Mouse (Mus musculus): ENCODE results near the gene Ccdc8. TPM values are rescaled to one million over a fixed set of nuclear protein-coding genes. Genes with fewer than 3 reads are reported as not detected.

The Ccdc8 gene
- polyA plus RNA-seq, 1 experiment: 0.28 TPM

DNA sequence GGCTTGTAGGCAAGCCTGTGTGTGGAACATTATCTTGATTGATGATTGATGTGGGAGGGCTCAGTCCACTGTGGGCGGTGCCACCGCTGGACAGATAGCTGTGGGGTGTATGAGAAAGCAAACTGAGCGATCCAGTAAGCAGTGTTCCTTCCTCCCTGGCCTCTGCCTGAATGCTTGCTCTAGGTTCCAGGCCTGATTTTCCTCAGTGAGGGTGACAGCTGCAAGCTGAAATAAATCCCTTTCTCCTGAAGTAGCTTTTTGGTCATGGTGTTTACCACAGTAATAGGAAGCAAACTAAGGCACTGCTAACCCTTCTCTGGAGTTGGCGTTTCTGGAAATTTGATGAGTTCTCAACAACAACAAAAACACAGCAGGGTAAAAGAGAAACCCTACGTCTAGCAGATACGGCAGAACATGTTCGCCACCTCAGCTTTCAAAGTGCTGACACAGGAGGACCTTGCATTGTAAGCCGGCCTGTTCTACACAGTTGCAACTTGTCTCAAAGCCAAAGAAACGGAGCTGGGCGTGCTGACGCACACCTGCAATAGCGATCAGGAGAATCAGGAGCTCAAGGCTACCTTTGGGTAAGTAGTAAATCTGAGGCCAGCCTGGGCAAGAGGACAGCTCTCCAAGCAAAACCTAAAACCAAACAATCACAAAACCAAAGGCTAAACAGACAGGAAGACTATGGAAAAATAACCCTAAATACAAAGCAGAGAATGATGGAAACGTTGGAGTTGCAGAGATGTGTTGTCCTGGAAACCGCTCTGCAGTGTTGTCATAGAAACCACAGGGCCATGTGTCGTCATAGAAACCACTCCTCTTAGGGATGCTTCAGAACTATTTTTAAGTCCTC lies 35.9 kb upstream of the Ccdc8 start:
- H3K27ac ChIP-seq (replicated peaks; ENCODE audit: low read depth, low read length): no peak overlapping the region
- H3K4me1 ChIP-seq (ENCODE audit: control insufficient read depth, insufficient read depth, insufficient read length, low read length): no peaks in the 10 kb centered on the region
- H3K4me3 ChIP-seq (ENCODE audit: insufficient read depth, low read depth, low read length): no peak overlapping the region

DNA sequence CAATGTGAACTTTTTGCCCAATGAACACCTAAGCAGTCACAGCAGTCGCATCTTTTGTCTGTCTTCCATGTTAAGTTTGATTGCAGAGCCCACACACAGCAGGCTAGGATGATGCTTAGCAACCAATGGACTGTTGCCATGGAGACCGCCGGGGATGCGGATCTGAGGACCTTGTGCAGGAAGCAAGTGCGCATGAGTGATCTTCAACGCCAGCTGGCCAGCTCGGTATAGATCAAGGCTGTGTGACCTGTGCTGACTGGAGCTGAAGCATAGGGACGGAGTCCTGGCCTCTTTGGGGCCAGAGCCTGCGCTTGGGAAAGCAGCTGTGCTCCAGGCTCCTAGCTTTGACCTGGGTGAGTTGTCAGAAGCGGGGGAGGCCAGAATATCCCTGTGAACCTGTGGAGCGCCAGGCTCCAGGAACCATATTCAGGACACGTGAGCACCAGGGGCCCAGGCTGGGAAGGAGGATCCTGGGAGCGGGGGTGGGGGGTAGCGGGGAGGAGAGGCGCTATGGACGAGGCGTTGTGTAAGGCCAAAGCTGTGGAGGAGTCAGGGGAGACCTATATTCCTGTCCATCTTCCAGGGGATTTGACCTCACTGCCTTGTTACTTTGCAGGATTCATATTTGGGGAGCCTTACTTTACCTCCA lies 32.8 kb upstream of the Ccdc8 start, which contains the start of gene Pnmal1:
TSS of gene Pnmal1 (plus strand) at position 141 of the 649 bp plus-strand sequence.
- Histone ChIP-seq H3K4me3 (ENCODE audit: insufficient read depth, low read depth, low read length) (no peak within 1 kb of the TSS), H3K27ac (replicated peaks; ENCODE audit: low read depth, low read length) (no peak within 1 kb of the TSS), H3K4me1 (ENCODE audit: control insufficient read depth, insufficient read depth, insufficient read length, low read length) (no peaks in the 10 kb centered on the region)

DNA sequence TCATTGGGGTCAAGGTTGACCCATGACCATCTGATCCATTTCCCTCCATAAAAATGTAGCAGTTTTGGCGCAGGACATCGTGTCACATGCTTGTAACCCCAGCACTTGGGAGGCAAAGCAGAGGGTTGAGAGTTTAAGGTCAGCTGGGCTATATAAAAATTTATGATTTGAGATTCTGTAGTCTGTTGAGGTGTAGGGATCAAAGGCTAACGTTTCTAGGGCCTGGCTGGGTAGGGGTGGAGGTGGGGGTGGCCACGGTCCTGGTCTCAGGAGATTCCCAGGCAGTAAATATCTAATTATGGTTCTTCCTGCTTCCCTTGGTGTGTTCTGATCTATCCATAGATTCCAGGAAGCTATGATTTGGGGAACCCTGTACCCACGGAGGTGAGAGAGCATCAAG lies 30.8 kb upstream of the Ccdc8 start:
- Histone ChIP-seq H3K4me3 (ENCODE audit: insufficient read depth, low read depth, low read length) (no peak overlapping the region), H3K27ac (replicated peaks; ENCODE audit: low read depth, low read length) (no peak overlapping the region), H3K4me1 (ENCODE audit: control insufficient read depth, insufficient read depth, insufficient read length, low read length) (no peaks in the 10 kb centered on the region)

DNA sequence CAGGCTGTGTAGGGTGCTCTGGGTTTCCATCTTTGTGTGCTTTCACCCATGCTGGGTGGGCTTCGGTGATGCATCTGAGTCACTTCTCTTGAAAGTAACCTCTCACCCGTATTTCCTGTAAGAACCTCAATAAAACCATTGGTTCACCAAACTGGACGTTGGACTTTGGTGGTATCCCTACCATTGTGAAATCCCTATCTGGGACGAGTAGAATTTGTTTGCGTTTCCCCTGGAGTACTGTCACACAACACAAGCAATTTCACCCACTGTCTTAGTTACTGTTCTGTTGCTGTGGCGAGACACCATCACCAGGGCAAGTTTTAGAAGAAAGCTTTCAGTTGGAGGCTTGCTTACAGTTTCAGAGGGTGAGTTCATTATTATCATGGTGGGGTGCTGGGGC lies 24.1 kb upstream of the Ccdc8 start:
- no peak overlapping the region for H3K27ac ChIP-seq (replicated peaks; ENCODE audit: low read depth, low read length)
- no peak overlapping the region for H3K4me3 ChIP-seq (ENCODE audit: insufficient read depth, low read depth, low read length)
- H3K4me1 ChIP-seq (ENCODE audit: control insufficient read depth, insufficient read depth, insufficient read length, low read length): no peaks in the 10 kb centered on the region

DNA sequence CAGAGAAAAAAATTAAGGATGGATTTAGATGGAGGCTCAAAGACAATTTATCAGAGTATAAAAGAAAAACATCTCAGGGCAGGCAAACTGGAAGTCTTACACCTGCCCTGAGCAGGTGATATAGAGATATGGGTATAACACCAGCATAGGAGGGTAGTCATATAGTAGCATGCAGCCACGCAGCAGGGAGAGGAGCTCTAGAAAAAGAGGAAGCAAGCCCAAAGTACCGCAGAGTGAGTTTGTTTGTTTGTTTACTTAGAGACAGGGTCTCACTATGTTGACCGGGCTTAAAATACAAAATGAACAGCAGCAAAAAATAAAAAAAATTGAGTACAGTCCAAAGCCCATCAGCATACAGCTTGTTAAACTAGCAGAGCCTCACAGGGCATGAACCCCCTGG lies 21.3 kb upstream of the Ccdc8 start:
- Histone ChIP-seq H3K27ac (replicated peaks; ENCODE audit: low read depth, low read length) (no peak overlapping the region), H3K4me3 (ENCODE audit: insufficient read depth, low read depth, low read length) (no peak overlapping the region), H3K4me1 (ENCODE audit: control insufficient read depth, insufficient read depth, insufficient read length, low read length) (no peaks in the 10 kb centered on the region)

DNA sequence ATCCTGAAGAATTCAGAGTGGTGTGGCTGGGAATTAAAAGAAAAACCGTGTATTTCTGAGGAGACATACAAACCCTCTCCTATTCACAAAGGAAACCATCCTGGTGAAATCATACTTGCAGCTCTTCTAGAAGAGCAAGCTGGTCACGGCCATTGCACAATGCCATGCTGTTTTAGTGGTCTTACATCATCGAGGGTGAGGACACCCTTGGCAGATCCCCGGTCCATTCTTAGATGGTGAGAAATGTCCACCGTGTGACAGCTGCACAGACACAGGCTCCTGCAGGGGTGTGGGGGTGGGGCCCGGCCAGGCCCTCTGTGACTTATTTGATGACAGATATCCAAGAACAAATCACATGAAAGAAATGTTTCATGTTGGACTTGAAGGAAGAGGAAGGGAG lies 18.5 kb upstream of the Ccdc8 start:
- Histone ChIP-seq H3K27ac (replicated peaks; ENCODE audit: low read depth, low read length) (no peak overlapping the region), H3K4me1 (ENCODE audit: control insufficient read depth, insufficient read depth, insufficient read length, low read length) (no peaks in the 10 kb centered on the region), H3K4me3 (ENCODE audit: insufficient read depth, low read depth, low read length) (no peak overlapping the region)

DNA sequence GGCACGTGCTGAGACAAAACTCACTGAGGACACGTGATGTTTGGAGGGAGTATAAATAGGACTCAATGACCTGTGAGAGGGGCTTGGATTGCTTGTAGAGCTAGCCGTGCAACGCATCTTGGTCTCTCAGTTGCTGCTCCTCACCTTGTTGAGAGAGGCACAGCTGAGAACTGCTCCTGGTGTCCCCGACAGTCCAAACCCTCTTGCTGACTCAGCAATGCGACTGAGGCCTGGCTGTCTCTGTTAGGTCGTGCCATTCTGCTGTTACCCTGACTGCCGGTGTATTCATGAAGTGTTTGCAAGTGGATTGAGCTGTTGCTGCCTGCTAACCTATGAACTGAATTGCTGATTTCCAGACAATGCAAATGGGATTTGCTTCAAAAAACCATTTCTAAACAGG lies 16.2 kb upstream of the Ccdc8 start:
- no peaks in the 10 kb centered on the region for H3K4me1 ChIP-seq (ENCODE audit: control insufficient read depth, insufficient read depth, insufficient read length, low read length)

DNA sequence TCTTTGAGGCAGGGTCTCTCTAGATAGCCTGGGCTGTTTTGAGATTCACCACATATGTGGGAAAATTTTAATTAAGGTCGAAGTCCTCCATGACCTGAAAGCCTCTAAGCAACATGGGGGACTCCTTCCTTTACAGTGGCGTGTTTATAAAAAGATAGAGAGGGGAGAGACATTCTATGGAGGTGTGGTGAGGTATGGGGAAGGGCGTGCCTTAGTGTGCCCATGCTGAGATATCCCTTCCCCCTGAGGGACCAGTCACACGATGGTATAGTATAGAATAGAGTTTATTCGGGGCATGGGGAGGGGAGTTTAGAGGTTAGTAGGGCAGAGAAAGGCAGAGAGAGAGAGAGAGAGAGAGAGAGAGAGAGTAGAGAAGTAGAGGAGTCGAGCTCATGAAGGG lies 14.3 kb upstream of the Ccdc8 start:
- Histone ChIP-seq H3K4me1 (ENCODE audit: control insufficient read depth, insufficient read depth, insufficient read length, low read length) (no peaks in the 10 kb centered on the region), H3K27ac (replicated peaks; ENCODE audit: low read depth, low read length) (no peak overlapping the region), H3K4me3 (ENCODE audit: insufficient read depth, low read depth, low read length) (no peak overlapping the region)

More for the DNA sequence above, 16.2 kb upstream of the Ccdc8 start:
- Histone ChIP-seq H3K27ac (replicated peaks; ENCODE audit: low read depth, low read length) (no peak overlapping the region), H3K4me3 (ENCODE audit: insufficient read depth, low read depth, low read length) (no peak overlapping the region)

DNA sequence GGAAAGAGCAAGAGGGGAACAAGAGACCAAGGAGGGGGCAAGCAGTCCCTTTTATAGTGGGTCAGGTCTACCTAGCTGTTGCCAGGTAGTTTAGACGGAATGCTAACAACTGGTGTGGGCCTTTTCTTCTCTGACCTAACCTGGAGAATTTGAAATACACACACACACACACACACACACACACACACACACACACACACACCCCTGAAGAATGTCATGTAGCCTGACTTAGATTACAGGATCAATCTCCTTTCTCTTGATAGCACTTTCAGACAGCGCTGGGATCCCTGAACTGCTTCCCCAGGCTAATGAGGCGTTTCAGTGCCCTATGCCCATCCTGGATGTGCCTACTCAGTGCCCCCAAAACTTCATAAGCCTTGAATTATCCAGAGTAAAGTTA lies 13.9 kb upstream of the Ccdc8 start:
- H3K4me3 ChIP-seq (ENCODE audit: insufficient read depth, low read depth, low read length): no peak overlapping the region
- no peak overlapping the region for H3K27ac ChIP-seq (replicated peaks; ENCODE audit: low read depth, low read length)
- no peaks in the 10 kb centered on the region for H3K4me1 ChIP-seq (ENCODE audit: control insufficient read depth, insufficient read depth, insufficient read length, low read length)

DNA sequence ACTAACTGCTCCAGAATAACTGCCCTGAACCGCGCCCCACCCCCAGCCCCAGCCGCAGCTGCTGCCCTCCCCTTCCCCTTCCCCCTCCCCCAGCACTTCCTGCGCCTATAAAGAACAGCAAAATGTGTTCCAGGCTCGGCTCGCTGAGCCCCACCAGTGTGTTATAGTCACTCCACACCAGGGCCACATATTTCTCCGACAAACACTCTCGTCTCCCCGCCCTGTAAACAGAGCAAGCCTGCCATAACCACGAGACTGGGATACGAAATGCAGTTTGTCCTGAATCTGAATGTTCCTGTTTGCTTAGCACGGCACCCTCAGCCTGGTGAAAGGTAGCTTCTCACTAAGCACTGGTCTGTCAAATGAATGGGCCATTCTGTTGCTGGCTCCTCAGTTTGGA lies 12.2 kb upstream of the Ccdc8 start:
- no peak overlapping the region for H3K27ac ChIP-seq (replicated peaks; ENCODE audit: low read depth, low read length)

DNA sequence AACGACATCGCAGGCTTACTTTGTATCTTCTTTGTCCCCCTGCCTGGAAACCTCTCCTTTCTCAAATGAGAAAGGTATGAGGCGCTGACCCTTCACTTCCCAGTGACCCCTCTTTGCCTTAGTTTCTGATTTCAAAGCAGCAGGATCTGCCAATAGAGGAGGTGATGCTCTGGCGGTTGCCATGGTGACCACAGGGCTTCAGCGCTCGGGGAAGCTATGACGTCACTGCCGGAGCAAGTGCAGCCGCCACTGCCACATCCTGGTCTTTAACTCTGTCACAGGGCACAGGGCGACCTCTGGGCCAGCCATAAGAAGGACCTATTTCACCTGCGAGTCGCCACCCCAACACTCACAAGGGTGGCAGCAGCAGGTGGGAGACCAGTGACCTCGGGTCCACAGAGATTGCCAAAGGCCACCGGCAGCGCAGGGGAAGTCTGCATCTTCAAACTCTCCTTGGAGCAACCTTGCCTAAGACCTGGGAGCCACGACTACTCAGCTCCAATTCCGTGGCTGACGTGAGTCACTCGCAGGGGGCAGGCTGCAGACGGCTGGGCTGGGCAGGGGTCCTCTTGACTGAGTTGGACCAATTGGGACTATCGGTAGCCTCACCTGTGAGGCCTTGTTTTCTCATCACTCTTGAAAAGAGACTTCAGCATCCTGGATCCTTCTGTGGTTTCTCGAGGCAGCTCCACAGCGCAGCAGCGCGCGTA lies 9.5 kb upstream of the Ccdc8 start, which contains the start of gene Gm42372:
TSS of gene Gm42372 (plus strand) at position 228 of the 710 bp plus-strand sequence.
- Histone ChIP-seq H3K27ac (replicated peaks; ENCODE audit: low read depth, low read length) (no peak within 1 kb of the TSS), H3K4me1 (ENCODE audit: control insufficient read depth, insufficient read depth, insufficient read length, low read length) (peaks cover 6% of the 10 kb centered on the region), H3K4me3 (ENCODE audit: insufficient read depth, low read depth, low read length) (no peak within 1 kb of the TSS)

More for the DNA sequence above, 12.2 kb upstream of the Ccdc8 start:
- Histone ChIP-seq H3K4me1 (ENCODE audit: control insufficient read depth, insufficient read depth, insufficient read length, low read length) (no peaks in the 10 kb centered on the region), H3K4me3 (ENCODE audit: insufficient read depth, low read depth, low read length) (peak overlapping the region; percentile 39)

DNA sequence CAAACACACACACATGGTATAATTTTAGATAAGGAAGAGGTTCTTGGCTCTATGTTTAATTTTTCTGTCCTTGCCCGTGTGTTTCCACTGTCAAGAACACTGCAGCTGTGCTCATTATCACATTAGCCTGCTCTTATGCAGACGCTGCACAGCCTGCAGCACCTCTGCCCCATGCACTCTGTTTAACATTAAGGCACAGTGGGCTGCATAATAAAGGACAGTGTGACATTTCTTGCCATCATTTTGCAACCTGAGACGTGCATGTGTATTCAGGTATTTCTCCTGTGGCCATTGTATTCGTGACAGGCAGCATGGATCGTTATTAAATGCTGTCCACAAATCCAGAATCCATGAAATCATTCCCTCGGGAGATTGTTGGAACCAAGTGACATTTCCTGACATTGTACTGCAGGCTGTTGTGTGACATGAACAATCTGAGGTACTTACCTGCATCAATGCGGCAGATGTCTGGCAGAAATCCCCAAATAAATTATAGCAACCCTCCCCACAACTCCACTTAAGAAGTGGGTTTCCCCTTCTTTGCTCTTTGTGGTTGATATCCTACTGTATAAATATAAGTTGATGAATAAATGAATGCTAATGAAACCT lies 4.9 kb upstream of the Ccdc8 start:
- H3K27ac ChIP-seq (replicated peaks; ENCODE audit: low read depth, low read length): no peak overlapping the region
- no peak overlapping the region for H3K4me3 ChIP-seq (ENCODE audit: insufficient read depth, low read depth, low read length)
- H3K4me1 ChIP-seq (ENCODE audit: control insufficient read depth, insufficient read depth, insufficient read length, low read length): peaks cover 8% of the 10 kb centered on the region

DNA sequence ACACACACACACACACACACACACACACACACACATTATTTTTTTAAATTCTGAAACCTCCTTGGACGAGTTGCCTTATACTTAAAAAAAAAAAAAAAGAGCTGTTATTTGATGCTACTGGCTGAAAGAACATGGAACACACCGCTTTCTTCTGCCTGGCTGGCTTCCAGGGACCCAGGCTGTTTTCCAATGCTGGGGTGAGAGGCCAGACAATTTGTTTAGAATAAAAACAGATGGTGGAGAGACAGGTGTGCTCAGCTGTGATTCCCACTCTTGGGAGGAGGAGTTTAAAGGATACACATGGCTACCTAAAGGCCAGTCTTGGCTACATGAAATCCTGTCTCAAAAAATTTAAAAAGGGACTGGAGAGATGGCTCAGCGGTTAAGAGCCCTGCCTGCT lies 4.1 kb upstream of the Ccdc8 start:
- H3K4me3 ChIP-seq (ENCODE audit: insufficient read depth, low read depth, low read length): no peak overlapping the region
- H3K27ac ChIP-seq (replicated peaks; ENCODE audit: low read depth, low read length): no peak overlapping the region
- H3K4me1 ChIP-seq (ENCODE audit: control insufficient read depth, insufficient read depth, insufficient read length, low read length): peaks cover 8% of the 10 kb centered on the region

DNA sequence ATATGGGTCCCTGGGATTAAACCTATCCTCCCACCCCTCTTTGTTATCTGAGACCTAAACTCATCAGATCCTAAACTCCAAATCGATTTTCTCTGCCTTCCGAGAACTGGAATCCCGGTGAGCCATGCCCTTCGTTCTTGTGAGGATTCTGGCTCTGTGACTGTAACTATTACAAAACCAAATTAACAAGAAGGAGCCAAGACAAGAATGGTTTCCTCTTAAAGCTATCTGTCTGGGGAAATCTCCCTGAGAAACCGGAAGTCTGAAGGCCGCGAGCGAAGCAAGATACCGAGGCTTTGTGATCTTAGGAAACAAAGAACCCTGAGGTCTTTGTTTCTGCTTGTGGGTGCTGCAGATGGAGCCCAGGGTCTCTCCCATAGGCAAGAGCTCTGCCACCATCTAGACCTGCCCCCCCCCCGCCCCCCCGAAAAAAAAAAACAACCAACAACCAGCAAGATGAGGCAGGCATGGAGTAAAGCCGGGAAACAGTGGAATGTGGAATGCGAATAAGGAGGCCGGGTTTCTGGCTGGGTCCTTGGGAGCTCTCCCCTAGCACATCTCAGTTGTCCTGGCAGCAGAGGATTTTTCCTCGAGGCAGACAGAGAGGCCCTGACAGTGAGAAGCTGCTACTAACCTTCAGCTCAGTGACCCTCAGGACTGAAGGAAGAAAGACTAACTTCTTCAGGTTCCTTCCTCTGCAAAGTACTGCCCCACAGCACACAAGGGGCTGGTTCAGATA lies 2.3 kb upstream of the Ccdc8 start:
- H3K27ac ChIP-seq (replicated peaks; ENCODE audit: low read depth, low read length): 0 out of 2 replicates have a peak overlapping the region, but pooled peaks have one; percentile 5
- no peak overlapping the region; the same call in 1 of the 2 replicates for H3K4me3 ChIP-seq (ENCODE audit: insufficient read depth, low read depth, low read length)
- H3K4me1 ChIP-seq (ENCODE audit: control insufficient read depth, insufficient read depth, insufficient read length, low read length): peaks cover 8% of the 10 kb centered on the region

Data from brown adipose tissue, adult 24 weeks (tissue).